Mouse (Mus musculus) small intestine, adult 2 months (tissue): ENCODE data around the gene Nmnat1.

Experiments
- CTCF ChIP-seq: fragments of 200-500 bp; IDR thresholded peaks from 2 replicates; pipeline ENCODE4 v1.5.1; 2012; ENCODE audit warnings: low read depth, mild to moderate bottlenecking, control low read depth, inconsistent platforms, low read length, moderate library complexity, mixed read lengths; ENCODE audit not compliant: insufficient replicate concordance, insufficient read length; ENCODE audit errors: extremely low read depth
- POLR2A ChIP-seq: fragments of 200-500 bp; IDR thresholded peaks from 2 replicates; pipeline ENCODE4 v1.6.1; 2012; ENCODE audit warnings: low read depth, mild to moderate bottlenecking, control low read depth, inconsistent platforms, low read length, moderate library complexity

DNA sequence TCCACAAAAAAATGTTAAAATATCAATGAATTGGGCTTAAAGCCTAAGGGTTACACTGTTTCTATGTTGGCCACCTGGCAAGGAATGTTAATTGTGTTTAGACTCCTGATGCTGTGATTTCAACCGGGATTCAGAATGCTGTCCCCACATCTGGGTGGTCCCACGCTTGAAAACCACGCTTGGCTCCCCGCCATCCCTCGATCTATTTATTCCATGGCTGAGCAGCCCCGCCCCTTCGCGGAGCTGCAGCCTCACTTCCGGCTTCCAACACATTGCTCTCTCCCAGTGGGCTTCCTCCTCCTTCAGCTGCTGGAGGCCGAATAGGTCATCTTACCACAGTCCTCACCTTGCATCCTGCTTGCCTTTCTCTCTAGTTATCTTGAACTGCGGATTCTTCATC lies 39.1 kb downstream of the Nmnat1 start:
- TF ChIP-seq CTCF, result no peak
- no peak for TF ChIP-seq POLR2A
